Mouse (Mus musculus): Measurements from ENCODE around the gene Bcl10.

DNA sequence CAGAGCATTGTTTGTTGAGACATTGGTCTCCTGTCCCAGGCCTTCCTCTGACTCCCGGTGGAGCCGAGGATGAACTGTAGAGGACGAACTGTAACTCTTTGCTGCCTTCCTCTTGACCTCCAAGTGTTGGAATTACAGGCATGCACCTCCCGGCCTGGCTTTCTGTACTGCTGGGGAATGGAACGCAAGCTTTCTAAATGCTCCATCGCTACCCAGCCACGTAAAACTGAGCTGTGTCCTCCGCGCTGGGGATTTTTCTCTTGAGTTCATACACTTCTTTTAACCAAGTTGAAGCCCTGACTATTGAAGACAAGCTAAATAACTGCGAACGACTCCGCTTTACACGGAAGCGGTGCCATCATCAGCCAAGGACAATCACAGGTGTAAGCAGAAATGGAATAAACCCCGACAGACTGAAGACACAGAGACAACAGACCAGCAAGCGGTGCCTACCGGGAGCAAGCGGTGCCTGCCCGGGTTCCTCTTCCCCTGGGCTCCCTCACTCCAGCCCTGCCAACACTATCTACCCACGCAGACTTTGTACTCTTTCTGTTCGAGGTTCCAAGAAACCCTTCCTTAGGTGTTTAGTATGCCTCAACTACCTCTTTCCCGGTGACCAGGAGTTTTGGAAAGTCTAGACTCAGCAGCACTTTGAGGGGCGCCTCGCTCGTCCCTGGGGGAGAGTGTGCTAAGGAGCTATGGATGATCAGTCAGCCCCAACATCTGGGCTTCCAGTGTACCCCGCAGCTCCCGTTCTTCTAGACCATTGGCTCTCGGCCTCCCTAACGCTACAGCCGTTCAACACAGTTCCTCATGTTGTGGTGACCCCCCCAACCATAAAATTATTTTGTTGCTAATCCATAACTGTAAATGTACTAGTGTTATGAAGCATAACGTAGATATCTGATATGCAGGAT lies 40.8 kb downstream of the Bcl10 start:
- TF ChIP-seq CTCF (IDR thresholded peaks at IDR 0.05; ENCODE audit: extremely low read depth, insufficient read length, insufficient replicate concordance, low read depth, low read length) (no peak), POLR2A (IDR thresholded peaks at IDR 0.05; ENCODE audit: low read depth, low read length) (no peak)
